Mouse (Mus musculus) liver, embryonic 14.5 days (tissue): ENCODE measurements around the gene Foxn3. TPM values are rescaled to one million over a fixed set of nuclear protein-coding genes. Genes with fewer than 3 reads are reported as not detected.

ENCODE experiments used
- ATAC-seq: fragments of 200-750 bp; cut with Nextera tagmentation; 2 replicates; pipeline ENCODE4 v1.8.0; 2017; ENCODE audit warnings: moderate number of reproducible peaks, mild to moderate bottlenecking, moderate library complexity; ENCODE audit not compliant: insufficient read depth
- DNase-seq, 3 experiments: peaks; one replicate each; pipeline ENCODE4 v3.0.0-alpha.2; 2012 to 2013; ENCODE audit warnings: low read depth in 3 of 3, low spot score in 3 of 3
- H3K27ac ChIP-seq: fragments of 300-500 bp; sonication (generic); 2 replicates; pipeline ENCODE4 v1.5.1; 2014; ENCODE audit warnings: moderate library complexity, mild to moderate bottlenecking, control low read depth, inconsistent platforms
- H3K27me3 ChIP-seq: fragments of 300-500 bp; sonication (generic); 2 replicates; pipeline ENCODE4 v1.6.1; 2014; ENCODE audit warnings: mild to moderate bottlenecking, low read length, moderate library complexity; ENCODE audit not compliant: control insufficient read depth, insufficient read depth
- H3K36me3 ChIP-seq: fragments of 300-500 bp; sonication (generic); replicated peaks from 2 replicates; pipeline ENCODE4 v1.6.1; 2014; ENCODE audit warnings: low read depth; ENCODE audit not compliant: control insufficient read depth, insufficient read depth
- H3K4me1 ChIP-seq, 2 experiments: fragments of 200-500 bp in 1 of 2; fragments of 300-500 bp in 1 of 2; sonication (generic) in 1 of 2; replicated peaks; 2 replicates each; pipeline ENCODE4 v1.6.1; 2012 to 2014; ENCODE audit warnings: antibody characterized with exemption in 1 of 2, inconsistent platforms in 1 of 2, low read length in 1 of 2; ENCODE audit not compliant: control insufficient read depth in 2 of 2, insufficient read depth in 2 of 2
- H3K4me2 ChIP-seq: fragments of 300-500 bp; sonication (generic); 2 replicates; pipeline ENCODE4 v1.6.1; 2014; ENCODE audit warnings: low read depth, mild to moderate bottlenecking, control low read depth, moderate library complexity
- H3K4me3 ChIP-seq, 2 experiments: fragments of 200-500 bp in 1 of 2; fragments of 300-500 bp in 1 of 2; sonication (generic) in 1 of 2; 2 replicates each; pipeline ENCODE4 v1.5.1; 2012 to 2014; ENCODE audit warnings: low read depth in 2 of 2, low read length in 2 of 2, mild to moderate bottlenecking in 2 of 2, control low read depth in 1 of 2, inconsistent platforms in 1 of 2, moderate library complexity in 1 of 2; ENCODE audit not compliant: insufficient read depth in 1 of 2
- H3K9ac ChIP-seq: fragments of 300-500 bp; sonication (generic); replicated peaks from 2 replicates; pipeline ENCODE4 v1.6.1; 2014; ENCODE audit warnings: mild to moderate bottlenecking, control low read depth, moderate library complexity
- H3K9me3 ChIP-seq: fragments of 300-500 bp; sonication (generic); 2 replicates; pipeline ENCODE4 v1.6.1; 2016; ENCODE audit warnings: low read length, mixed read lengths; ENCODE audit not compliant: control insufficient read depth
- CTCF ChIP-seq: IDR thresholded peaks from 2 replicates; pipeline ENCODE4 v1.5.1; 2016; ENCODE audit warnings: antibody characterized with exemption, low read depth, control low read depth
- EP300 ChIP-seq: IDR thresholded peaks from 2 replicates; pipeline ENCODE4 v1.6.1; 2016; ENCODE audit warnings: antibody characterized with exemption, low read depth
- WGBS: fragments of 180-500 bp; shearing (Covaris S2); extraction: QIAGEN DNeasy Blood & Tissue Kit; methylation state at CpG from one replicate; pipeline ENCODE4 v1.1.7; 2014; ENCODE audit not compliant: insufficient replicate concordance; 5-methylcytosine and 5-hydroxymethylcytosine counted together
- polyA plus RNA-seq, 2 experiments: library from polyadenylated mRNA; depleted of rRNA in 1 of 2; stranded (reverse) in 1 of 2; unstranded in 1 of 2; fragments of >200 nt; fragmentation: Nextera tagmentation in 1 of 2; extraction: Ambion mirVana in 1 of 2; gene quantifications; 2 replicates each; pipeline versions ENCODE4 v1.2.1 to v1.2.3; 2012 to 2014

Foxn3 gene
- polyA plus RNA-seq, 2 experiments, result 2.7 to 13.6 TPM

DNA sequence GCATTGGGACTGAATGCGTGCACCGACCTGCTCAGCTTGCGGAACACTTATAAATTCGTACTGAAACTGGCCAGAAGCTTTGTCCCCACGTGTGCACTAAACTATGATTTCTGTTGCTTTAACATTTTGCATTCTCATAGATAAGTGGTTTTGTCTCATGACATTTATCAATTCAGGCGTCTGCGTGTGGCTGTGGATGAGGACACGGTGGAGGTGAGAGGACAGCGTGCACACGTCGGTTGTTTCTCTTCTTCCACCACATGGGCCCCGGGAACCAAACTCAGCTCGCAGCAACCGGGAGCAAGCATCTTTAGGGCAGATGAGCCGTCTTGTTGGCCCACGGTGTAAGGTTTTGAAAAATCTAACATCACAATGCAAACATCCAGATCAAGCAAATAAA, 155.3 kb downstream of the Foxn3 start:
- H3K4me2 ChIP-seq, result peak overlapping the region; percentile 67; the same call in 1 of the 2 replicates
- WGBS, result 61% methylated on average over 16 of the region's 16 CpGs

DNA sequence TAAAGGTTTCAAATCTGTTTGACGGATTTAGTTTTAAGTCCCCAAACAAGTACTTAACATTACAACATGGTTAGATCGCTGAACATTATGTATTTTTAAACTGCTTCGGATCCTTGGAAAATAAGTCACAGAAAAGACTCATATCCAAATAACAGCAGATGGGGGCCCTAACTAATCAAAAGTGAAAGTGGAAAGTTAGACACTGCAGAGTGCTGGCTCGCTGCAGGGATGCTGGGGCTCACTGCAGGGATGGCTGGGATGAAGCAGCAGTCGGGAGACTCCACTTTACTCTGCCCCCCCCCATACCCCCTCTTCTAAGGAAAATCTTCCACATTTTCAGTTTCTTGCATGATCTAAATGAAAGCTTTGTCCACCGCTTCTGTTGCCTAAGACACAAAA, 156.1 kb downstream of the Foxn3 start:
- H3K27me3 ChIP-seq, result no peaks in the 10 kb centered on the region
- ATAC-seq (no peak), DNase-seq (no peak)
- H3K4me1 ChIP-seq, result peaks cover 0 to 17% of the 10 kb centered on the region in 2 experiments; a peak in 2 of 4 replicates
- no peaks in the 10 kb centered on the region for H3K36me3 ChIP-seq
- TF ChIP-seq CTCF (no peak), EP300 (no peak)
- no peak overlapping the region; the same call in 1 of the 2 replicates for H3K27ac ChIP-seq
- H3K4me3 ChIP-seq, result peak overlapping the region; percentile 38 to 44; a peak in 3 of 4 replicates
- no peaks in the 10 kb centered on the region for H3K9me3 ChIP-seq
- H3K4me2 ChIP-seq, result peak overlapping the region; percentile 67
- H3K9ac ChIP-seq, result peak overlapping the region; percentile 55
- WGBS, result 57% methylated on average over 6 of the region's 6 CpGs

More for the DNA sequence above, 155.3 kb downstream of the Foxn3 start:
- no peak for DNase-seq
- Histone ChIP-seq H3K27me3 (no peaks in the 10 kb centered on the region), H3K9ac (no peak overlapping the region), H3K27ac (no peak overlapping the region), H3K4me3 (no peak overlapping the region), H3K4me1 (peaks cover 0 to 17% of the 10 kb centered on the region in 2 experiments; a peak in 2 of 4 replicates), H3K36me3 (no peaks in the 10 kb centered on the region), H3K9me3 (no peaks in the 10 kb centered on the region)
- TF ChIP-seq EP300 (no peak), CTCF (no peak)
- no peak; the same call in 1 of the 2 replicates for ATAC-seq

DNA sequence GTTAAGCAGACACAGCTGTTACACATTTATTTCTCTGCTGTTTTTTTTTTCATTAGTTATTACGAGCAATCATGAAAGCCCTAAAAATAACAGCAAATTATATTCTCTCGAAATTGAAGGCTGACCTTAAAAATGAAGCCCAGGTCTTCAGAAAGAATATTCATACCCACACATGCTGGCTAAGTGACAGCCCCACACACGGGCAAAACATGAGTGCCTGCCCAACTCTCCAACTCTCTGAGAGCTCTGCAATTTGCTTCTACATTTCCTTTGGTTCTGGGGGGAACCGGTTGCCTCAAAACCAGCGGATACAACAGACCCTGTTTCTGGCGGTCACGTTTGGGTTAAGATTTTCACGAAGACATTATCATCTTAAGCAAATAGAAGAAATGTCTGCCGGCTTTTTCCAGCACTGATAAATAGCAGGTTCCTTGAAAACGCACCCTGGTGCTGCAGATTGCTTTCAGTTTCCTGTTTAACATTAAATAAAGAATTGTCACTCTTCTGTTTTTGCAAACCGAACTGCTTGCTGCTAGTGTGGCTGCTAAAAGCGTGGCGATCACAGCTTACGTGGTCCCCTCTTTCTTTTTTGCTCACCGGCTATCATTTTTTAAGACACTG, 156.6 kb downstream of the Foxn3 start:
- Histone ChIP-seq H3K4me1 (peaks cover 0 to 17% of the 10 kb centered on the region in 2 experiments; a peak in 2 of 4 replicates), H3K4me2 (peak overlapping the region; percentile 67), H3K9me3 (no peaks in the 10 kb centered on the region), H3K9ac (peak overlapping the region; percentile 55), H3K36me3 (no peaks in the 10 kb centered on the region), H3K27ac (peak overlapping the region; percentile 25; the same call in 1 of the 2 replicates), H3K4me3 (peak overlapping the region; percentile 38 to 44), H3K27me3 (no peaks in the 10 kb centered on the region)
- ATAC-seq (no peak), DNase-seq (peak in 1 of 3 experiments; percentile 26)
- TF ChIP-seq CTCF (no peak), EP300 (no peak)
- 42% methylated on average over 15 of the region's 15 CpGs for WGBS

DNA sequence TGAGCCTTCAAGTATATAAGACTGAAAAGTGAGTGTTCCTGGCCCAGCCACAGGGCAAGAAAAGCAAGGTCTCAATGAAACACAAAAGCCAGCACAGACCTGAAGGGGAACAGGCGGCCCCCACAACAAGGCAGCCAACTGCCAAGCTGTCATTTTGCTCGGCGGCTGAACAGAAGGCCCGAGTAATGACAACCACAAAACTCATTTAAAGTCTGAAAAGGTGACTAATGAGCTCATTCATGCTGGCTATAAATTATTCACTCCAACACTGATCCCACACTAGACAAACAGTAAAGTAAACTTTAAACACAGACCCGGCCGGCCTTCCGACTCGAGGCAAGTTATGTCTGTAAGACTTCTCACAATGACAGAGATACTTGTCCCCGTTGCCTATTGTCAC, 157.1 kb downstream of the Foxn3 start:
- ATAC-seq (no peak), DNase-seq (no peak)
- Histone ChIP-seq H3K27me3 (no peaks in the 10 kb centered on the region), H3K4me3 (no peak overlapping the region), H3K27ac (no peak overlapping the region), H3K9me3 (no peaks in the 10 kb centered on the region), H3K4me1 (peaks cover 0 to 12% of the 10 kb centered on the region in 2 experiments; a peak in 2 of 4 replicates), H3K36me3 (no peaks in the 10 kb centered on the region), H3K4me2 (peak overlapping the region; percentile 67), H3K9ac (no peak overlapping the region)
- WGBS, result 52% methylated on average over 9 of the region's 9 CpGs
- TF ChIP-seq EP300 (no peak), CTCF (no peak)

DNA sequence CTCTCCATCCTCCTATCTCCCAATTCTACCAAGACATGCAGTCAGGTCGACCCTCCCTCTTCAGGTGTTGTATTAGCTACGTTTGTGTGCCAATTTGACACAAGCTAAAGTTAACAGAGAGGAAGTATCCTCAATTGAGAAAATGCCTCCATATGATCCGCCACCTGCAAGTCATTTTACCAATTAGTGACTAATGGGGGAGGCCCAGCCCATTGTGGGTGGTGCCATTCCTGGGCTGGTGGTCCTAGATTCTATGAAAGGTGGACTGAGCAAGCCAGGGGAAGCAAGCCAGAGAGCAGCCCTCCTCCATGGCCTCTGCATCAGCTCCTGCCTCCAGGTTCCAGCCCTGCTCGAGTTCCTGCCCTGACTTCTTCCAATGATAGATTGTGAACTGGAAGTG, 158.0 kb downstream of the Foxn3 start:
- WGBS, result 61% methylated on average over 4 of the region's 4 CpGs
- no peaks in the 10 kb centered on the region for H3K9me3 ChIP-seq
- peaks cover 0 to 12% of the 10 kb centered on the region in 2 experiments; a peak in 2 of 4 replicates for H3K4me1 ChIP-seq
- DNase-seq (no peak), ATAC-seq (no peak)
- H3K9ac ChIP-seq, result no peak overlapping the region
- no peak overlapping the region for H3K4me2 ChIP-seq
- TF ChIP-seq CTCF (no peak), EP300 (no peak)
- no peaks in the 10 kb centered on the region for H3K36me3 ChIP-seq
- H3K4me3 ChIP-seq, result no peak overlapping the region
- no peaks in the 10 kb centered on the region for H3K27me3 ChIP-seq
- no peak overlapping the region for H3K27ac ChIP-seq
